Mouse (Mus musculus) stomach, embryonic 15.5 days (tissue): ENCODE measurements around the gene Igsf6. TPM values are rescaled to one million over a fixed set of nuclear protein-coding genes. Genes with fewer than 3 reads are reported as not detected.

Experiments
- ATAC-seq: fragments of 200-750 bp; cut with Nextera tagmentation; 2 replicates; pipeline ENCODE4 v1.8.0; 2017; ENCODE audit warnings: low read depth, moderate number of reproducible peaks, moderate TSS enrichment; ENCODE audit not compliant: insufficient read depth, low FRiP score
- H3K27ac ChIP-seq: fragments of 300-500 bp; sonication (generic); 2 replicates; pipeline ENCODE4 v1.5.1; 2015; ENCODE audit warnings: mild to moderate bottlenecking, inconsistent platforms
- H3K27me3 ChIP-seq: fragments of 300-500 bp; sonication (generic); replicated peaks from 2 replicates; pipeline ENCODE4 v1.6.1; 2015; ENCODE audit warnings: inconsistent platforms
- H3K36me3 ChIP-seq: fragments of 300-500 bp; sonication (generic); 2 replicates; pipeline ENCODE4 v1.6.1; 2015; ENCODE audit warnings: inconsistent platforms
- H3K4me1 ChIP-seq: fragments of 300-500 bp; sonication (generic); 2 replicates; pipeline ENCODE4 v1.6.1; 2015; ENCODE audit warnings: inconsistent platforms
- H3K4me2 ChIP-seq: fragments of 300-500 bp; sonication (generic); 2 replicates; pipeline ENCODE4 v1.6.1; 2015; ENCODE audit warnings: mild to moderate bottlenecking, inconsistent platforms
- H3K4me3 ChIP-seq: fragments of 300-500 bp; sonication (generic); replicated peaks from 2 replicates; pipeline ENCODE4 v1.5.1; 2015; ENCODE audit warnings: inconsistent platforms
- H3K9ac ChIP-seq: fragments of 300-500 bp; sonication (generic); 2 replicates; pipeline ENCODE4 v1.6.1; 2015; ENCODE audit warnings: inconsistent platforms
- H3K9me3 ChIP-seq: fragments of 300-500 bp; sonication (generic); 2 replicates; pipeline ENCODE4 v1.6.1; 2016; ENCODE audit warnings: inconsistent platforms
- WGBS: fragments of 180-500 bp; shearing (Covaris S2); methylation state at CpG from one replicate; pipeline ENCODE4 v1.1.7; 2015; 5-methylcytosine and 5-hydroxymethylcytosine counted together
- polyA plus RNA-seq: library from polyadenylated mRNA; unstranded; fragments of >200 nt; fragmentation: Nextera tagmentation; extraction: Ambion mirVana; gene quantifications from 2 replicates; pipeline ENCODE4 v1.2.1, GENCODE M21; 2015

Igsf6 gene
- polyA plus RNA-seq: 4.4 and 5.4 TPM in 2 replicates

DNA sequence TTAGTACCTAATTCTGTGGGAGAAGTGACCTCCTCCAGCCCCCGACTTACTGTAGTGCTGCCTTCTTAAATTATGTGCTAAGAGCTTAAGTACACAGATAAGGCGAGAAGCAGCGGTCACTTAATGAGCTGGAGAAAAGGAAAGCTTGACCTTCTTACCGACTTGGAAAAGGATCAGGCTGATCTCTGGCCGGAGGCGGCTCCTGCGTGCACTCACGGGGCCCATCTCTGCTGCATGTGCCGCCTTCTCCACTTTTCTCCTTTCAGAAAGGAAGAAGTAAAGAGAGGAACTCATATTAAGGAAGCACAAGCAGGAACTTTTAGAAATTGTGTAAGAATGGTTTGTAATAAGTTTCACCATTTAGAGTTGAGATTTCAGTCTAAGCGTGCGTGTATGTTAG is at the start of gene Igsf6:
TSS of gene Igsf6 (minus strand) at position 292 of the 400 bp plus-strand sequence.
- no peak within 1 kb of the TSS for H3K9ac ChIP-seq
- no peak within 1 kb of the TSS for H3K4me2 ChIP-seq
- no peak for ATAC-seq
- H3K27ac ChIP-seq: peak within 1 kb of the TSS; percentile 52
- no peaks in the 10 kb centered on the region for H3K27me3 ChIP-seq
- no peaks in the 10 kb centered on the region for H3K4me1 ChIP-seq
- H3K36me3 ChIP-seq: peaks cover 27% of the 10 kb centered on the region
- 55% methylated on average over 11 of the region's 11 CpGs for WGBS
- no peaks in the 10 kb centered on the region for H3K9me3 ChIP-seq
- H3K4me3 ChIP-seq: 0 out of 2 replicates have a peak within 1 kb of the TSS, but pooled peaks have one; percentile 8

GRCm38 (mm10) chr7:121120143-121120818 is 45.9 kb upstream of the Igsf6 start:
- peak; percentile 77; the same call in 1 of the 2 replicates for ATAC-seq
- Histone ChIP-seq H3K4me3 (no peak overlapping the region), H3K9ac (no peak overlapping the region), H3K27ac (no peak overlapping the region), H3K4me2 (no peak overlapping the region), H3K27me3 (no peaks in the 10 kb centered on the region), H3K9me3 (no peaks in the 10 kb centered on the region), H3K4me1 (0 out of 2 replicates have a peak, but pooled peaks cover 3% of the 10 kb centered on the region), H3K36me3 (no peaks in the 10 kb centered on the region)
- 11% methylated on average over 10 of the region's 10 CpGs for WGBS

GRCm38 (mm10) chr7:121111762-121112161 is 37.4 kb upstream of the Igsf6 start:
- Histone ChIP-seq H3K4me3 (no peak overlapping the region), H3K36me3 (no peaks in the 10 kb centered on the region), H3K4me1 (0 out of 2 replicates have a peak, but pooled peaks cover 5% of the 10 kb centered on the region), H3K4me2 (no peak overlapping the region), H3K9ac (no peak overlapping the region), H3K9me3 (no peaks in the 10 kb centered on the region), H3K27me3 (no peaks in the 10 kb centered on the region), H3K27ac (no peak overlapping the region)
- 57% methylated on average over 3 of the region's 3 CpGs for WGBS
- no peak for ATAC-seq

GRCm38 (mm10) chr7:121111321-121111720 is 36.9 kb upstream of the Igsf6 start:
- Histone ChIP-seq H3K4me3 (no peak overlapping the region), H3K9ac (no peak overlapping the region), H3K27me3 (no peaks in the 10 kb centered on the region), H3K27ac (no peak overlapping the region), H3K9me3 (no peaks in the 10 kb centered on the region), H3K4me1 (0 out of 2 replicates have a peak, but pooled peaks cover 5% of the 10 kb centered on the region), H3K4me2 (no peak overlapping the region), H3K36me3 (no peaks in the 10 kb centered on the region)
- 9% methylated on average over 3 of the region's 3 CpGs for WGBS
- peak; percentile 60; the same call in 1 of the 2 replicates for ATAC-seq

GRCm38 (mm10) chr7:121107851-121108250 is 33.5 kb upstream of the Igsf6 start:
- Histone ChIP-seq H3K4me1 (0 out of 2 replicates have a peak, but pooled peaks cover 5% of the 10 kb centered on the region), H3K36me3 (no peaks in the 10 kb centered on the region), H3K4me3 (no peak overlapping the region), H3K4me2 (no peak overlapping the region), H3K27ac (no peak overlapping the region), H3K9me3 (no peaks in the 10 kb centered on the region), H3K27me3 (no peaks in the 10 kb centered on the region), H3K9ac (no peak overlapping the region)
- ATAC-seq: no peak
- WGBS: 58% methylated on average over 3 of the region's 3 CpGs

- 69% methylated on average over 10 of the region's 10 CpGs for WGBS
- no peaks in the 10 kb centered on the region for H3K4me1 ChIP-seq
- H3K27ac ChIP-seq: no peak overlapping the region
- ATAC-seq: no peak
- no peak overlapping the region for H3K4me3 ChIP-seq
- H3K36me3 ChIP-seq: no peaks in the 10 kb centered on the region
- H3K4me2 ChIP-seq: no peak overlapping the region
- H3K9ac ChIP-seq: no peak overlapping the region
- H3K9me3 ChIP-seq: no peaks in the 10 kb centered on the region
- no peaks in the 10 kb centered on the region for H3K27me3 ChIP-seq
Observed at GRCm38 (mm10) chr7:121098614-121099389, 24.4 kb upstream of the Igsf6 start.

DNA sequence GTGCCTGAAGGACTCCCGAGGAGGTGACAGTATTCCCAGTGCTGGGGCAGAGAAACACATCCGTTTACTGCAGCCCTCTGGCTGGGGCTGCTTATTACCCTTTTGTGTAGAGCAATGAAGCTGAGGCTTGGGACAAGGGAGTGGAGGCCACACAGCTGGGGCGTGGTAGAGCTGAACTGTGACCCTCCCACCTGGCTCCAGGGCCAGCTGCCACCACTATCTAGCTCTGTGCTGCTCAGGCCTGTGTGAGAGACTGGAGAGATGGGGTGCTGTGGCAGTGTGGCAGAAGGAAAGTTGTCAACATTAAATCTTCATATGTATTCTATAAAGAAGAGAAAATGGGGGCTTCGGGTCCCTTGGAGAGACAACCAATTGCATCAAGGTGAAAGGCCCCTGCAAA is 18.7 kb upstream of the Igsf6 start:
- Histone ChIP-seq H3K36me3 (no peaks in the 10 kb centered on the region), H3K27me3 (no peaks in the 10 kb centered on the region), H3K27ac (no peak overlapping the region), H3K9ac (no peak overlapping the region), H3K9me3 (no peaks in the 10 kb centered on the region), H3K4me2 (no peak overlapping the region), H3K4me1 (no peaks in the 10 kb centered on the region), H3K4me3 (no peak overlapping the region)
- ATAC-seq: no peak
- WGBS: 72% methylated on average over 4 of the region's 4 CpGs

DNA sequence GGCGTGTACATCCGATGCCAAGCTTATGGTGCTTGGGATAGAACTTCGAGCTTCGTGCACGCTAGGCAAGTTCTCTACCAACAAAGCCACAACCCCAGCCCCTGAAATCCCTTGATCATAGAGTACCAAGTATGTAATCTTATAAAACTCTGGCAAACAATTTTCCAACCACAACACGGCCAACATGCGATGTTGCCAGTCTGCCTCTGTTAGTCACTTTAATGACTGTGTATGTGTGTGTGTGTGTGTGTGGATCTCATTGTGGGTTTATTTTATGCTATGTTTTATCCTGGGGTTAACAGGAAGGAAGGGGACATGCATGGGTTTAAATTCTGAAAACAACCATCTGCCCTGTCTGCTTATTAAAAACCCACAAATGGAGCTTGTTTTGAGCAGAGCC is 16.4 kb upstream of the Igsf6 start:
- Histone ChIP-seq H3K4me2 (no peak overlapping the region), H3K4me1 (0 out of 2 replicates have a peak, but pooled peaks cover 3% of the 10 kb centered on the region), H3K9me3 (no peaks in the 10 kb centered on the region), H3K4me3 (no peak overlapping the region), H3K9ac (no peak overlapping the region), H3K36me3 (no peaks in the 10 kb centered on the region), H3K27ac (no peak overlapping the region), H3K27me3 (no peaks in the 10 kb centered on the region)
- 79% methylated on average over 7 of the region's 7 CpGs for WGBS
- no peak for ATAC-seq

GRCm38 (mm10) chr7:121088745-121089144 is 14.4 kb upstream of the Igsf6 start:
- ATAC-seq: no peak
- no peaks in the 10 kb centered on the region for H3K36me3 ChIP-seq
- H3K4me2 ChIP-seq: no peak overlapping the region
- H3K4me1 ChIP-seq: 0 out of 2 replicates have a peak, but pooled peaks cover 7% of the 10 kb centered on the region
- no peak overlapping the region for H3K9ac ChIP-seq
- WGBS: 74% methylated on average over 5 of the region's 5 CpGs
- H3K27ac ChIP-seq: no peak overlapping the region
- H3K9me3 ChIP-seq: no peaks in the 10 kb centered on the region
- no peaks in the 10 kb centered on the region for H3K27me3 ChIP-seq
- no peak overlapping the region for H3K4me3 ChIP-seq

DNA sequence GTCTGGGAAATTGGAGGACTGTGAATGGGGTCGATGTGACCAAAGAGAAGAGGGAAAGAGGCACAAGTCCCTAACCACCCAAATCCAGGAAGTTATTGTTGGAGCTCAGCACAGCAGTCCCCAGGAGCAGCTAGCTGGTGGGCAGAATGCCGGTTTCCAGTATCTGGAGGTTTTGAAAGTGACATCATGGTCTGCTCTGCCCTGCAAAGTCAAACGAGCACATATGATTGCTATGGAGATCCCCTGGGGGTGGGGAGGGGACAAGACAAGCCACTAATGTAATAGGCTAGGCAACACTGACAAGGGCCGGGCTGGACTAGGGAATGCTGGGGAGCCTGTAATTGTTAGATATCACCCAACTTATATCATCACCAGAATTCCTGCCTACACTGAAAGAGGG is 11.1 kb upstream of the Igsf6 start:
- Histone ChIP-seq H3K4me3 (no peak overlapping the region), H3K9ac (no peak overlapping the region), H3K27me3 (no peaks in the 10 kb centered on the region), H3K36me3 (no peaks in the 10 kb centered on the region), H3K4me1 (0 out of 2 replicates have a peak, but pooled peaks cover 7% of the 10 kb centered on the region), H3K4me2 (no peak overlapping the region), H3K27ac (no peak overlapping the region), H3K9me3 (no peaks in the 10 kb centered on the region)
- WGBS: 23% methylated on average over 4 of the region's 4 CpGs
- ATAC-seq: no peak; the same call in 1 of the 2 replicates

- no peaks in the 10 kb centered on the region for H3K9me3 ChIP-seq
- no peak overlapping the region for H3K27ac ChIP-seq
- 45% methylated on average over 8 of the region's 8 CpGs for WGBS
Observed at GRCm38 (mm10) chr7:121084840-121085453, 10.6 kb upstream of the Igsf6 start.

More at GRCm38 (mm10) chr7:121084840-121085453, 10.6 kb upstream of the Igsf6 start:
- H3K4me3 ChIP-seq: no peak overlapping the region
- H3K4me2 ChIP-seq: no peak overlapping the region
- H3K36me3 ChIP-seq: no peaks in the 10 kb centered on the region
- H3K27me3 ChIP-seq: no peaks in the 10 kb centered on the region
- 0 out of 2 replicates have a peak, but pooled peaks cover 7% of the 10 kb centered on the region for H3K4me1 ChIP-seq
- ATAC-seq: no peak; the same call in 1 of the 2 replicates
- H3K9ac ChIP-seq: no peak overlapping the region
